ENCODE assay signal across 28 mouse cellular contexts in genomic region chr7:73748437-73749108, GRCm38 (mm10). TPM values are rescaled to one million over a fixed set of nuclear protein-coding genes. Genes with fewer than 3 reads are reported as not detected.
A peak's percentile ranks its signal among the peaks of the same experiment; 100 is the strongest.
DNase-seq lines count a peak whose midpoint lies in the region; ATAC-seq lines count a peak whose summit lies in the region.
"Had no signal": no experiment of that assay in that cellular context is flagged by ENCODE, and none has a peak within 500 bp of the region (broad histone marks: within the 10 kb centered on the region; RNA-seq: fewer than 3 reads in every experiment).

No protein-coding gene starts in this region.

- peak overlapping the region; percentile 92 for H3K27ac ChIP-seq in stomach, embryonic 16.5 days (ENCODE audit: low read length)
- H3K27ac ChIP-seq: embryonic facial prominence, embryonic 15.5 days; hindbrain, embryonic 14.5 days; kidney, embryonic 15.5 days; limb, embryonic 13.5 days; liver, embryonic 13.5 days; midbrain, embryonic 10.5 days; neural tube, embryonic 15.5 days had no signal

- ATAC-seq in stomach, embryonic 16.5 days (ENCODE audit: insufficient read depth, low FRiP score), result peak; percentile 67
- ATAC-seq: activated CD4-positive, CD25-positive, alpha-beta regulatory T cell, adult 4 months; forebrain, postnatal 0 days had no signal

- no peaks in the 10 kb centered on the region for H3K36me3 ChIP-seq in stomach, embryonic 16.5 days (ENCODE audit: control insufficient read depth, insufficient read depth, low read length)
- H3K36me3 ChIP-seq: embryonic facial prominence, embryonic 15.5 days; forebrain, embryonic 10.5 days; kidney, embryonic 15.5 days; limb, embryonic 13.5 days; liver, embryonic 13.5 days; midbrain, embryonic 10.5 days; neural tube, embryonic 15.5 days had no signal

- 36% methylated on average over 5 of the region's 5 CpGs for WGBS in large intestine, adult 2 months
- 70% methylated on average over 5 of the region's 5 CpGs for WGBS in stomach, embryonic 16.5 days

- peaks cover 19% of the 10 kb centered on the region for H3K4me1 ChIP-seq in stomach, embryonic 16.5 days (ENCODE audit: control insufficient read depth, insufficient read depth, low read length)
- H3K4me1 ChIP-seq: forebrain, embryonic 10.5 days; liver, embryonic 13.5 days had no signal

- H3K4me2 ChIP-seq in stomach, embryonic 16.5 days (ENCODE audit: low read depth, low read length), result no peak overlapping the region
- H3K4me2 ChIP-seq: embryonic facial prominence, embryonic 15.5 days; hindbrain, embryonic 14.5 days; kidney, embryonic 15.5 days; limb, embryonic 13.5 days; liver, embryonic 13.5 days; neural tube, embryonic 15.5 days had no signal

- H3K27me3 ChIP-seq in stomach, embryonic 16.5 days (ENCODE audit: control insufficient read depth, insufficient read depth, low read length), result no peaks in the 10 kb centered on the region
- H3K27me3 ChIP-seq: embryonic facial prominence, embryonic 15.5 days; kidney, embryonic 15.5 days; liver, embryonic 13.5 days; neural tube, embryonic 15.5 days had no signal

- no peaks in the 10 kb centered on the region for H3K9me3 ChIP-seq in stomach, embryonic 16.5 days (replicated peaks; ENCODE audit: control insufficient read depth, low read length)
- H3K9me3 ChIP-seq: embryonic facial prominence, embryonic 15.5 days; forebrain, embryonic 10.5 days; kidney, embryonic 15.5 days; limb, embryonic 13.5 days; liver, embryonic 13.5 days; midbrain, embryonic 10.5 days; neural tube, embryonic 15.5 days had no signal

- peak; percentile 72 for DNase-seq in urinary bladder, postnatal 14 days (ENCODE audit: low spot score)
- DNase-seq in urinary bladder, adult 2 months (ENCODE audit: low spot score), result no peak
- DNase-seq in large intestine, adult 2 months (ENCODE audit: low read depth, low spot score), result peak; percentile 78
- peak; percentile 63 for DNase-seq in lung, postnatal 25 days (ENCODE audit: low spot score)
- DNase-seq in retina, postnatal 1 day, result no peak
- DNase-seq in layer of hippocampus, postnatal 36 days, result no peak
- no peak for DNase-seq in gastrocnemius, adult 18-20 months (ENCODE audit: low spot score)
- DNase-seq: adrenal gland, postnatal 14 days; cerebellum, adult 2 months; cerebellum, postnatal 36 days; embryo, embryonic 11 days; forebrain, postnatal 0 days; gastrocnemius, postnatal 25 days; heart, adult 2 months; heart, postnatal 36 days; kidney, adult 11 months; liver, embryonic 13.5 days; thymus, adult 18-20 months had no signal

- H3K9ac ChIP-seq in stomach, embryonic 16.5 days (ENCODE audit: low read length), result no peak overlapping the region
- H3K9ac ChIP-seq: embryonic facial prominence, embryonic 15.5 days; forebrain, postnatal 0 days; hindbrain, embryonic 14.5 days; kidney, embryonic 15.5 days; limb, embryonic 13.5 days; liver, embryonic 13.5 days; neural tube, embryonic 15.5 days had no signal

- H3K4me3 ChIP-seq in stomach, embryonic 16.5 days (replicated peaks; ENCODE audit: low read length), result no peak overlapping the region
- H3K4me3 ChIP-seq: embryonic facial prominence, embryonic 15.5 days; forebrain, embryonic 10.5 days; heart, adult 2 months; kidney, embryonic 15.5 days; limb, embryonic 13.5 days; liver, embryonic 13.5 days; midbrain, embryonic 10.5 days; neural tube, embryonic 15.5 days had no signal

RNA-seq across cellular contexts. Expression of gene Fam174b, which starts 8.5 kb away (rescaled TPM):
- polyA plus RNA-seq in urinary bladder, adult 2 months (2012; rRNA removed), result 49.2 and 52.9 TPM in 2 replicates
- 16.7 and 19.7 TPM in 2 replicates for polyA plus RNA-seq in large intestine, adult 2 months (2012; rRNA removed)
- polyA plus RNA-seq in stomach, embryonic 16.5 days (2015; fragmentation: Nextera tagmentation; extraction: Ambion mirVana), result 68.1 and 71.3 TPM in 2 replicates
- 10 to 100 TPM; 30.2 to 31.6 TPM for total RNA-seq in layer of hippocampus, postnatal 36 days (2021)
- total RNA-seq in gastrocnemius, adult 18-20 months (2021), result 1 to 10 TPM; 2.0 to 2.3 TPM
- polyA plus RNA-seq: C2C12 had no signal

Comparison
In these comparisons a context has a peak if more than half of its experiments do, and no peak if none do; other contexts are left out.
1. DNase-seq: peak in urinary bladder, postnatal 14 days (single experiment), large intestine, adult 2 months (single experiment) and lung, postnatal 25 days (single experiment); none in urinary bladder, adult 2 months (single experiment), retina, postnatal 1 day (single experiment), layer of hippocampus, postnatal 36 days (0 of 2) and gastrocnemius, adult 18-20 months (single experiment).